Mouse (Mus musculus) lung, embryonic 16.5 days (tissue): ENCODE measurements around the gene Polg2. TPM values are rescaled to one million over a fixed set of nuclear protein-coding genes. Genes with fewer than 3 reads are reported as not detected.

Source experiments
- ATAC-seq: fragments of 200-750 bp; cut with Nextera tagmentation; 2 replicates; pipeline ENCODE4 v1.8.0; 2017; ENCODE audit warnings: low read depth, mild to moderate bottlenecking, moderate library complexity
- H3K27ac ChIP-seq: fragments of 300-500 bp; sonication (generic); 2 replicates; pipeline ENCODE4 v1.5.1; 2014; ENCODE audit warnings: mild to moderate bottlenecking, control low read depth, low read length
- H3K27me3 ChIP-seq: fragments of 300-500 bp; sonication (generic); 2 replicates; pipeline ENCODE4 v1.6.1; 2014; ENCODE audit warnings: low read depth, low read length, mixed read lengths; ENCODE audit not compliant: control insufficient read depth, insufficient read depth
- H3K36me3 ChIP-seq: fragments of 300-500 bp; sonication (generic); 2 replicates; pipeline ENCODE4 v1.6.1; 2014; ENCODE audit warnings: low read length; ENCODE audit not compliant: control insufficient read depth, insufficient read depth
- H3K4me1 ChIP-seq: fragments of 300-500 bp; sonication (generic); replicated peaks from 2 replicates; pipeline ENCODE4 v1.6.1; 2014; ENCODE audit warnings: low read length, mixed read lengths; ENCODE audit not compliant: control insufficient read depth, insufficient read depth
- H3K4me2 ChIP-seq: fragments of 300-500 bp; sonication (generic); 2 replicates; pipeline ENCODE4 v1.6.1; 2014; ENCODE audit warnings: low read depth, low read length, control low read depth
- H3K4me3 ChIP-seq: fragments of 300-500 bp; sonication (generic); 2 replicates; pipeline ENCODE4 v1.5.1; 2014; ENCODE audit warnings: mild to moderate bottlenecking, low read length, control low read depth
- H3K9ac ChIP-seq: fragments of 300-500 bp; sonication (generic); 2 replicates; pipeline ENCODE4 v1.6.1; 2014; ENCODE audit warnings: low read length, control low read depth
- H3K9me3 ChIP-seq: fragments of 300-500 bp; sonication (generic); 2 replicates; pipeline ENCODE4 v1.6.1; 2016; ENCODE audit warnings: low read length; ENCODE audit not compliant: control insufficient read depth
- WGBS: fragments of 180-500 bp; shearing (Covaris S2); extraction: QIAGEN DNeasy Blood & Tissue Kit; methylation state at CpG from one replicate; pipeline ENCODE4 v1.1.7; 2014; 5-methylcytosine and 5-hydroxymethylcytosine counted together
- polyA plus RNA-seq: library from polyadenylated mRNA; unstranded; fragments of >200 nt; fragmentation: Nextera tagmentation; extraction: Ambion mirVana; gene quantifications from 2 replicates; pipeline ENCODE4 v1.2.1, GENCODE M21; 2015

The Polg2 gene
- polyA plus RNA-seq, 1 experiment from 2014 or later, result 9.0 TPM

DNA sequence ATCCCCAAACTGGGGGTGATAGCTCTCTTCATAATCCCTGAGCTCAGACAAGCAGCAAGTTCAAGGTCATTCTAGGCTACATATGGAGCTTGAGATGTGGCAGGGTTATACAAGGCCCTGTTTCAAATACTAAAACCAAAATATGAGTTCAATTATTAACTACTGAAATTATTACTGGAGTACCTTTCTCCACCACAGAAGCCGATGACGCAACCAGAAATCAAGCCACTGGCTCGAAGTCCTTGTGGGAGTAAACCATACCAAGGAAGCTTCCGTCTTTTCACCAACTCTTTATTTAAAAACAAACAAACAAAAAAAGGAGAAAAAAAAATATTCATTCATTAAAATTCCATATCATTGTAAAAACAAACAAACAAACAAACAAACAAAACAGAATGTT, 2.4 kb downstream of the Polg2 start:
- no peak overlapping the region for H3K9ac ChIP-seq
- no peak overlapping the region for H3K27ac ChIP-seq
- no peaks in the 10 kb centered on the region for H3K9me3 ChIP-seq
- no peak overlapping the region for H3K4me3 ChIP-seq
- H3K4me1 ChIP-seq, result no peaks in the 10 kb centered on the region
- peaks cover 35% of the 10 kb centered on the region for H3K36me3 ChIP-seq
- H3K4me2 ChIP-seq, result no peak overlapping the region
- H3K27me3 ChIP-seq, result no peaks in the 10 kb centered on the region
- WGBS, result 85% methylated on average over 4 of the region's 4 CpGs
- ATAC-seq, result no peak

DNA sequence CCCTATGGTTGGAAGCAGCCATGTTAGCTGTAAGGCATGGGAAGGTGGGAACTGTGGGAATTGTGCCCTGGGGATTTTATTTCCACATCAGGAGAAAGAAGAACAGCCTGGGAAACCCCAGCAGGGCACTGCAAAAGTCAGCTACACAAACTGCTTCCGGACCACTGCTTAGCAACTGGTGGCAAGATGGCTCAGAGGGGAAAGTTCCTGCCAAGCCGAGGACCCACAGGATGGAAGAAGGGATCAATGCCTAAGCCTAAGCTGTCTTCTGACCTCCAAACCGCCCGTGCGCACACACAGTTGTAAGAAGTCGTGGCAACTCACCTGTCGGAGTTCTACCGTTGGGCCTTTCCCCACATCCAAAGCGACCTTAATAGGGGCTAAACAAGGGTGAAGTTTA, 6.3 kb downstream of the Polg2 start:
- ATAC-seq, result no peak
- Histone ChIP-seq H3K4me3 (no peak overlapping the region), H3K27me3 (no peaks in the 10 kb centered on the region), H3K36me3 (peaks cover 48% of the 10 kb centered on the region), H3K9me3 (0 out of 2 replicates have a peak, but pooled peaks cover 2% of the 10 kb centered on the region), H3K9ac (no peak overlapping the region), H3K4me2 (no peak overlapping the region), H3K4me1 (no peaks in the 10 kb centered on the region), H3K27ac (no peak overlapping the region)
- WGBS, result 91% methylated on average over 9 of the region's 9 CpGs

DNA sequence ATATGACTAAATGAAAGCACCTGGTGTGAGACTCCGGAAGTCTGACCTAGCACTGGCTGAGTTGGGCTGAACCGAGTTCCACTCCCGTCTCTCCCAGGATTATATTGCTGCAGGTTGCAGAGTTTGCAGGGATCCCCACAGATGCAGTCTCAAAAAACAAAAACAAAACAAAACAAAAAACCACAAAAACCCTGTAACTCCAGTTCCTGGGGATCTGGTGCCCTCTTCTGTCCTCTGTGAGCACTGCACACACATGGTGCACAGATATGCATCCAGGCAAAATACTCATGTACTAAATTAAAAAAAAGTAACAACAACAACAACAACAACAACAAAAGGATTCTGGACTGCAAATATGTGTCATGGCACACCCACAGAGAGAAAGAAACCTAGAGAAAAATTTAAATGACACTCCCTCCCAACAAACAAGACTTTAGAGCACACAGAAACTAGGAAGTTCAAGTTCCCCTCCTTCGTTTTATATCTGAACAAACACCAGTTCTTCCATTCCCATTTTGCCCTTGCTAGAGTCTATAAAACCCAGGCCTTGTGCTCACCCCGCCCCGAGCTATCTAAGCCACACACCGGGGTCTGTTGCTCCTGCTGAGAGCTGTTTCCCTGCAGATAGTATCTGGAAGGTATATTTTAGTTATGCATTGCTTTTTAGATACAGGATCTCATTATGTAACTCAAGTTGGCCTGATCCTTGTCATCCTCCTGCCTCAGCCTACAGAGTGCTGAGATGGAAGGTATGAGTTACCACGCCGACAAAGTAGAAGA, 9.0 kb downstream of the Polg2 start:
- no peaks in the 10 kb centered on the region for H3K27me3 ChIP-seq
- 97% methylated on average over 9 of the region's 9 CpGs for WGBS
- peaks cover 6% of the 10 kb centered on the region for H3K9me3 ChIP-seq
- H3K4me1 ChIP-seq, result no peaks in the 10 kb centered on the region
- H3K4me2 ChIP-seq, result no peak overlapping the region
- H3K9ac ChIP-seq, result no peak overlapping the region
- H3K4me3 ChIP-seq, result no peak overlapping the region
- ATAC-seq, result no peak
- no peak overlapping the region for H3K27ac ChIP-seq
- peaks cover 68% of the 10 kb centered on the region for H3K36me3 ChIP-seq

DNA sequence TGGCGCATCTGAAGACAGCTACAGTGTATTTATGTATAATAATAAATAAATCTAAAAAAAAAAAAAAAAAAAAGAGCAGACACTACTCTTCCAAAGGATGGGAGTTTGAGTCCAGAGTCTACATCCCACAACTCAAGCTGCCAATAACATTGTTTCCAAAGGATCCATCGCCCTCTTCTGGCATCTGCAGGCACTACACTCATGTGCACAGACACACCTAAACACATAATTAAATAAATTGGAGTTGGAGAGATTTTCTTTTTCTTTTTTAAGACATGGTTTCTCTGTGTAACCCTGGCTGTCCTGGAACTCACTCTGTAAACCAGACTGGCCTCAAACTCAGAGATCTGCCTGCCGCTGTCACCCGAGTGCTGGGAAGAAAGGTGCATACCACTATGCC, 11.8 kb downstream of the Polg2 start:
- peaks cover 47% of the 10 kb centered on the region for H3K36me3 ChIP-seq
- no peaks in the 10 kb centered on the region for H3K27me3 ChIP-seq
- no peak overlapping the region for H3K27ac ChIP-seq
- peaks cover 6% of the 10 kb centered on the region for H3K9me3 ChIP-seq
- 90% methylated on average over 4 of the region's 4 CpGs for WGBS
- no peak overlapping the region for H3K4me2 ChIP-seq
- H3K4me1 ChIP-seq, result peaks cover 5% of the 10 kb centered on the region
- no peak overlapping the region for H3K4me3 ChIP-seq
- ATAC-seq, result no peak
- no peak overlapping the region for H3K9ac ChIP-seq

DNA sequence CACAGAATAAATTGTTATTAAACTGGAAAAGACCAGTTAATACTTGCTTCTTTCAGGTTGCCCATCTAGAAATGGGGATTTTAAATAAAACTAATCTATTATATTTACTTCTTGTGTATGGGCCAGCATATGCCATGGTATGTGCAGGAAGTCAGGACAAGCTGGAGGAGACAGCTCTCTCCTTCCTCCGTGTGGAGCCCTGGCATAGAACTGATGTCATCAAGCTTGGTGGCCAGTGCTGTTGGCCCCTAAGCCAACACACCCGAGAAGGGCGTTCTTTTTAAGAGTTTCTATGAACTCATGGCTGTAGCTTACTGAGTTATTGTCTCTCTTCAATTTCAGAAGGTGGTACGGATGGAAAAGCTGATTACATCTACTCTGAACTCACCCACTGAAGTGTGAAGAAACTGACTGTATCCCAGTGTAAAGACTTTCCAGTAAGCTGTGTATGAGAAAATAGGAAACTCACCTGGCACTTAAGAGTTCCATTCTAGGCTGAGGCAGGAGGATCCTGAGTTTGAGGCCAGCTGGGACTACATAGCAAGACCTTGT, 12.7 kb downstream of the Polg2 start:
- H3K9me3 ChIP-seq, result peaks cover 6% of the 10 kb centered on the region
- 89% methylated on average over 4 of the region's 4 CpGs for whole genome bisulfite sequencing
- H3K27ac ChIP-seq, result no peak overlapping the region
- H3K4me2 ChIP-seq, result no peak overlapping the region
- ATAC-seq, result no peak
- H3K4me3 ChIP-seq, result no peak overlapping the region
- H3K9ac ChIP-seq, result no peak overlapping the region
- no peaks in the 10 kb centered on the region for H3K27me3 ChIP-seq
- H3K36me3 ChIP-seq, result peaks cover 40% of the 10 kb centered on the region
- H3K4me1 ChIP-seq, result peaks cover 8% of the 10 kb centered on the region

DNA sequence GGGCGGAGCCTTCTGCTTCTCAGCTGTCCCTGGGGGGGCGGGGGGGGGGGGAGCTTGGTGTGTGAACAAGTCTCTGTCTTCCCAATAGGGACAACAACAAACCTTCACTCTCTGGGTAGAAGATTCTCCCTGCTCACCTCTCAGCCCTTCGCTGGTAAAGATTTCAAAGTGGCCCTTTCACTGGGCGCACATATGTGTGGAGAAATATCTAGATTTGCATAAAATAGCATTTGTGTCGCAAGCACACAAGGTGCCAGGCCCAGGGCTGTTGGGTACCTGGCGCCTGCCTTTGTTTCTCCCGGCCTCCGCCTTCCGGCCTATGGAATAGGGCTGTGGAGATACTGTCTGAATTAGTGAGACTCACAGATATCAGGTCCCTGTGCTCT, 16.5 kb downstream of the Polg2 start:
- Histone ChIP-seq H3K27ac (peak overlapping the region; percentile 81), H3K4me3 (no peak overlapping the region), H3K27me3 (no peaks in the 10 kb centered on the region), H3K36me3 (peaks cover 17% of the 10 kb centered on the region), H3K9me3 (peaks cover 2% of the 10 kb centered on the region), H3K9ac (no peak overlapping the region), H3K4me1 (peaks cover 8% of the 10 kb centered on the region), H3K4me2 (no peak overlapping the region)
- WGBS, result 64% methylated on average over 9 of the region's 9 CpGs
- peak; percentile 10; the same call in 1 of the 2 replicates for ATAC-seq

DNA sequence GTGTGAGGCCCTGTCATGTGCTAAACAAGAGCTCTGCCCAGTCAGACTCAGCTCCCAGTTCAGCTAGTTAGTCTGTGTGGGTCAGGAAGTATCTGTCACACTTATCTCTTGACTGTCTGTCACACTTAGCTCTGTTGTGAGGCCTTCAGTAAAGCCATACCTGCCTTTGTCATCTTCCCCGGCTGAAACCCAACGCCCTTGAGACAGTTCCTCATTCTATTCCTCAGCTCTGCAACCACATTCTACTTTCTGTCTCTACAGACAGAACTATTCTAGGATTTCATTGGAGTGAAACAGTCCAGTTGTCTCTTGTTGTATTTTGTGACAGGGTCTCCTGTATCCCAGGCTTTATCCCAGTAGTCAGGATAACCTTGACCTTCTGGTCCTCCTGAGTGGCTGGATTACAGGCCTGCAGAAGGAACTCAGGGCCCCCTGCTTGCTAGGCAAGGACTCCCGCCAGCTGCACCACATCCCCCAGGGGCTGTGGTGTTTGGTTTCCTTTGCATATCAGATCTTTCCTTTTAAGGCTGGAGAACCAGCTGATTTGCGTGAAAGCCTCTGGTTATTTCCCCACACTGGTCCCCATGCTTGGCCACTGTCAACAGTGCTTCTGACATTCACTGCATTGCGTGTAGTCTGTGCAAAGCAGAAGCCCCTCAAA, 17.1 kb downstream of the Polg2 start:
- Histone ChIP-seq H3K27ac (peak overlapping the region; percentile 81), H3K4me3 (no peak overlapping the region), H3K9me3 (no peaks in the 10 kb centered on the region), H3K4me1 (peaks cover 8% of the 10 kb centered on the region), H3K9ac (no peak overlapping the region), H3K27me3 (no peaks in the 10 kb centered on the region), H3K4me2 (no peak overlapping the region), H3K36me3 (peaks cover 12% of the 10 kb centered on the region)
- ATAC-seq, result peak; percentile 89
- WGBS, result 20% methylated on average over 5 of the region's 5 CpGs

DNA sequence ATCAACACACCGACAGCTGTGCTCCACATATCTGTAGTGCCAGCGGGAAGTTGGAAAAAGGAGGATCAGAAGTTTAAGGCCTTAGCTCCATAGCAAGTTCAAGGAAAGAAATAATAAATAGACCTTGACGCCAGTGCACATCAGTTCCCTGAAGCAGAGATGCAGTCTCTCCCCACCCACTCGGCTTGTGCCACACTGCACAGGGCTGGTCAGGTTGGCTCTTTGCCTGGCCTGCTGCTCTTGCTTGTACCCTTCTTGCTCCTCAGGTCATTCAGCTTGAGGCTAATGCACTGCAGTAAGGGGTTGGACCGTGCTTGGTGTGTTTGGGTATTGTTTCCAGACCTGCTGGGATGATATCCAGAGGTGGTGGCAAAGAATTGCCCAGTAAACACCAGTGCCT, 18.8 kb downstream of the Polg2 start:
- Histone ChIP-seq H3K9me3 (no peaks in the 10 kb centered on the region), H3K4me2 (no peak overlapping the region), H3K27me3 (no peaks in the 10 kb centered on the region), H3K27ac (no peak overlapping the region), H3K4me1 (peaks cover 8% of the 10 kb centered on the region), H3K36me3 (no peaks in the 10 kb centered on the region), H3K4me3 (no peak overlapping the region), H3K9ac (no peak overlapping the region)
- WGBS, result 91% methylated on average over 5 of the region's 5 CpGs
- ATAC-seq, result no peak

DNA sequence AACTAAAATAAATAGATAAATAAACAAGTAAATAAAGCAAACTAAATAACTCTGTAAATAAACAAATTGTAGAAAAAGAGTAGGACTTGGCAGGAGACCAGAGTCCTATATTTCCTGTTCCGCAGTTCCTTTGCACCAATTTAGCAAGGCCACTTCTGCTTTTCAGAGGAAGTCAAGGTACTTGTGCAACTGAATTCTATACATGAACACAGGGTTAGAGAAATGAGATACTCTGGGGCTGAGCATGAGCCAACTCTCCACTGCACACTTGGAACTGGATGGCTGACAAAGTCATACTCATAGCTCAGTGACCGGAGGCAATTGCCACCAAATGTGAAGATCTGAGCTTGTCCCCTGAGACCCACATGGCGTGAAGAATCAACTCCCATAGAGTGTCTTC, 20.3 kb downstream of the Polg2 start:
- H3K27me3 ChIP-seq, result no peaks in the 10 kb centered on the region
- no peak overlapping the region for H3K27ac ChIP-seq
- H3K36me3 ChIP-seq, result no peaks in the 10 kb centered on the region
- H3K4me3 ChIP-seq, result no peak overlapping the region
- WGBS, result 92% methylated on average over 3 of the region's 3 CpGs
- no peak overlapping the region for H3K4me2 ChIP-seq
- ATAC-seq, result no peak
- H3K9me3 ChIP-seq, result no peaks in the 10 kb centered on the region
- H3K9ac ChIP-seq, result no peak overlapping the region
- peaks cover 8% of the 10 kb centered on the region for H3K4me1 ChIP-seq
